Mouse (Mus musculus): Measurements from ENCODE around the gene Lhx1.

The Lhx1 gene

DNA sequence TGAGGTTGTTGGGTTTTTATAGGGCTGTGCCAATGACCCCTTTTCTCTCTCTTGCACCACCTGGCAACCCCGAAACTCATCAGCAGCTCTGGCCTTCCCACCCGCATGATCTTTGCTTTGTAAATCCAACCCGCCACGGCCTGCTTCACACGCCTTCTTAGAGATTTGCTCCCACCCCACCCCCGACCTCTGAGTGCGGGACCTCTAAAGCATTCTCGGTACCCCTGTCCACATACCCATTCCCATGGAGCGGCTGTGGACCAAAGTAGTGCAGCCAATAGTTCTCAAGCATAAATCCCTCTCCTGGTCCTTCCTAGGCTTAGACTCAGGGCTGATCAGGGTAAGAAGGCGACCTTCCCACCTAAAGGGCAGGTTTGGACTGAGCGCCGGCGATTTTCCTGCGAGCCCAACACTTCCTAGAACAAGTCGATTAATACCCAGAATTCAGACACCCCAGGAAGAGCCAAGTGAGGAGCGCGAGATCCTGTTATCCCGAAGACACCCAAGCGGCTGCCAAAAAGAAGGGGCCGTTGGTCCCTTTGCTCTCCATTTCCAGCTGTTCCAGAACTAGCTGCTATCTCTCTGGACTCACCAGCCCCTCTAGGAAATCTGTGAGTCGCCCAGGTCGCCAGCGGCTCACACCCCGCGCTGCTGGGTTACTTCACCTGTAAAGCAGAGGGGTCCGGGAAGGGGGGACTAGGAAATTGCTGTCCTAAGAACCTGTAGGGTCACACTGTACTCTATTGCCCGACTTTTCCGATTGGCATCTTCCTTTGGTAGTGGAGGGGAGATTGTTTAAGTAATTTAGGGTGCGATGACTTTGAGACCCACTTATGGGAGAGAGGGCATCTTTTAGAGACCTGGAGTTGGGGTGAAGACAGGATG lies 1.9 kb upstream of the Lhx1 start:
- in situ Hi-C loops (cut with MboI, MseI): loop anchor here (5.0 to 10.0 kb wide), 2 partner anchors 402 to 1310 kb away; partner anchors contain the start of genes Acaca (in 1 of the 2) and Tada2a (in 1 of the 2)

DNA sequence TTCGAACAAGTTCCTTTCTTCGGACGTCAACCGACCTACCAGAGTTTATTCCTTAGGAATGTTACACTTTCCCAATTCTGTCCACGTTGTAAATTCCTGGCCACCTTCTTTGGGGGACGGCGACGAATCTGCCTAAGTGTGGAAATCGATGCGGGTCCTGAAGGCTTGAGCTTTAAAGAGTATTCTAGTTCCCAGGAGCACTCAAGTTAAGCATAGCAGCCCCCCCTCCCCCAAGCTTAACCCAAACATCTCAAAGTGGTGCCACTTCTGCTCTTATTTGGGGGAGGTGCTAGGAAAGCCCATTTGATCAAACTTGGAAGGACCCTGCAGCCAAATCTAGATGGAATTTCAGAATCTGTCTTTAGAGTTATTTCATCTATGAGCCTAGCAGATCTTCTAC lies 1.1 kb upstream of the Lhx1 start:
- in situ Hi-C loops (cut with MboI, MseI): loop anchor here (5.0 to 10.0 kb wide), 2 partner anchors 402 to 1311 kb away; partner anchors contain the start of genes Acaca (in 1 of the 2) and Tada2a (in 1 of the 2)

DNA sequence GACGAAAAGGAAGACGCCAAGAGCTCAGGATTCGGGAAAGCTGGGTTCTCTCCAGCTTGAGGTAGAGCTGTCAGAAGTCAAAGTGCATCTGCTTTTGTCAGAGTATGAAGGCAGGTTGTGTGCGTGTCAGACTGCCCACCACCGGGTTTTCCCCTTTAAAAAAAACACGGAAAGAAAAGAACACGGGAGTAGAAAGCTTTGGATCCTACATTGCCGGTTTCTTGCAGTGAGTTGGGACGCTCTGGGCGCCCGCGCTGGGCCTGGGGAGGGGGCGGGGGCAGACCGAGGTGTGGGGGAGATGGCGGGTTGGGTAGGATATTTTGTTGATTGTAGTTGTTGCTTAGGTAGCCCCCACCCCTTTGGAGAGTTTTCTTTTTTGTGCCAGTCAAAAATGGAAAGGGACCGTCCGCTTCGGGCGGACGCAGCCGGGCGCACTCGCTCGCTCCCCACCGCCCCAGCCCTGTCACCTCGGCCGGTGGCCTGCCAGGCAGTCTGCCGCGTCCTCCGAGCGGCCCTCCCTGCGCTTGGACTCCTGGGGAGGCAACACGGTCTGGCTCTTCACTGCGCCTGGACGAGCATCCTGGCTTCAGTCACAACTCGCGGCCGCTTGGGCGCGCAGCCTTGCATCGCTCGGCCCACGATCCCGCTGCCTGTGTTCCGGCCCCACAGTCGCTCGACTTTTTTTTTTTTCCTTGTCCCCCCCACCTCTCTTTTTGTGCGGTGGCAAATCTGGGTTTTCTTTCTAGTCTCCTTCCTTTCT lies 644 bp downstream of the Lhx1 start:
- in situ Hi-C loops (cut with MboI, MseI): loop anchor here (5.0 to 10.0 kb wide), 2 partner anchors 400 to 1313 kb away; partner anchors contain the start of genes Acaca (in 1 of the 2) and Tada2a (in 1 of the 2)

DNA sequence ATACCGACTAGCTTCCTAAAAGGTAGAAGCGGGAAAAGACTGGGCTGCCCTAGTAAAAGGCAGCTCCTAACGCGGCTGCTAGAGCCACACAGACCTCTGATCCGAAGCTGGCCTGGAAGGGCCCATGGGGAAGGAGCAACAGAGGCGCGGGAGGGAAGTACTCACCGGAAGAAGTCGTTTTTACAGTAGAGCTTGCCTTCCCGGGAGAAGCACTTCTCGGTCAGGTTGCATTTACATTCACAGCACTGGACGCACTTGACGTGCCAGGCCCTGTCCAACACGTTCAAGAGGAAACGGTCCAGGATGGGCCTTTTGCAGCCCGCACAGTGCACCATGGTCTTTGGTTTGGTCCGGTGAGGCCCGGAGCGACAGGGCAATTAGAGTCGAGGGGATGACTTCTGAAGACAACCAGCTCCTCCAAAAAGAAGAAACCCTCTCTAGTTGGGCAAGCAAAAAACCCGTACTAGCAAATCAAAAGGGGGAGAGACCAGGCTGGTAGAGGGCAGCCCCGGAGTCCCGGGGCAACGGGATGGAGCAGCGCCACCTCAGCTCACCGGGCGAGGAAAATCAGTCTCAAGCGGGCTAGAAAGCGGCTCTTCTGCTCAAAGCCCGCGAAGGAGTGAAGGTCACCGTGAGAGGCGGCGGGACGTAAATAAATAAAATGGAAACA lies 1.4 kb downstream of the Lhx1 start:
- in situ Hi-C loops (cut with MboI, MseI): loop anchor here in 1 of 2 experiments (10.0 kb wide), 1 partner anchor 399 kb away; the partner anchor contains the start of genes Acaca and Tada2a

DNA sequence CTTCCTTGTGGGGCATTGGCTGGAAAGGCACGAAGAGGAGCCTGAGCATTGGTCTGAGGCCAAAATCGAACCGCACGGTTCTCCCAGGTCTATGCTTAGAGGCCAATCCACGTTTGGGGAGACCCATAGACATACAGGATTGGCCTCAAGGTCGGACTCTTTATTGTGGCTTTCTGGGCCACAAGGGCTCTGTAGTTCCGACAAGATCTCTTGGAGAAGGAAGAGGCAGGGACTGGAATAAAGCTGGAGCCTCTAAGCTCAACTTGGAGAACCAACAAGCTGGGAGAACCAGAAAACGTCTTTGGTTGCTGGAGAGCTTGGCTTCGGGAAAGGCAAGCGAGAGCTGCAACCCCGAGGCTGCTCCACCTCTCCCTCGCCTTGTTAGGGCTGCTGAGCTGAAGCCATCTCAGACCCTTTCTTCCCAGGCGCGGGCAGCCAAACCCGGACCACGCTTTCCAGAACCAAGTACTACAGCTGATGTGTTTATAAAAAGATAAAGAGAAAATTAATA lies 2.0 kb downstream of the Lhx1 start:
- in situ Hi-C loops (cut with MboI, MseI): loop anchor here in 1 of 2 experiments (10.0 kb wide), 1 partner anchor 399 kb away; the partner anchor contains the start of genes Acaca and Tada2a

DNA sequence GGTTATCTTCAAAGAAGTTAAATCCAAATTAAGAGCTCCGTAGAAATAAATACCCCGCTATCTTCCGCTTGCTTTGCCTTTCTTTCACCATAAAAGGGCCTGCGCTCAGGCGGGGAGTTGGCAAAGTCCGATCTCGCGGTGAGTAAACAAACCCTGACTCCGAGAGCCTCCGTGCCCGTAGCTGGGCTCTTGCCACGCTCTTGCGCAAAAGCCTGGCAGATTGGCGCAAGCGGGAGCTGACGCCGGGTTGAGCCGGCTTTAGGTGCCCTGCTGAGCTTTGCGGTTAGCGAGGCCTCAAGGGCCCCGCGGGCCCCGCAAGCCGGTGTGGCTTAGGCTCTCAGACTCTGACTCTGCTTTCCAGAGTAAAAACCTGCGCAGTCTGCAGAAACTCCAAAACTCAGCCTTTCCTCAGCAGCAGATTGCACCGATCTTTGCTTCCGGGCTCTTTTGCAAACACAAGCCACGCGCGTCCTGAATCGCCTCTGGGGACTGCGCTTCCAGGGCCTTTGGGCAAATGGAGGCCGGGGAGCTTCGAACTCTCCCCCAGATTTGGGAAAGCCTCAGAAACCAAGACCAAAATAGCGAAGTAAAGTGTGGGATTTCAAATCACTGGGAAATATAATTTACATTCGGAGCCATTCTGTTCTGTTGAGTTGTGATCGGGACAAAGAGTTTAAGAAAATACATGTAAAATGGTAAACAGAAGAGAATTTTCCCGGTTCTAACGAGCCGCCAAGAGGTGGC lies 2.6 kb downstream of the Lhx1 start:
- in situ Hi-C loops (cut with MboI, MseI): loop anchor here in 1 of 2 experiments (10.0 kb wide), 1 partner anchor 398 kb away; the partner anchor contains the start of genes Acaca and Tada2a

DNA sequence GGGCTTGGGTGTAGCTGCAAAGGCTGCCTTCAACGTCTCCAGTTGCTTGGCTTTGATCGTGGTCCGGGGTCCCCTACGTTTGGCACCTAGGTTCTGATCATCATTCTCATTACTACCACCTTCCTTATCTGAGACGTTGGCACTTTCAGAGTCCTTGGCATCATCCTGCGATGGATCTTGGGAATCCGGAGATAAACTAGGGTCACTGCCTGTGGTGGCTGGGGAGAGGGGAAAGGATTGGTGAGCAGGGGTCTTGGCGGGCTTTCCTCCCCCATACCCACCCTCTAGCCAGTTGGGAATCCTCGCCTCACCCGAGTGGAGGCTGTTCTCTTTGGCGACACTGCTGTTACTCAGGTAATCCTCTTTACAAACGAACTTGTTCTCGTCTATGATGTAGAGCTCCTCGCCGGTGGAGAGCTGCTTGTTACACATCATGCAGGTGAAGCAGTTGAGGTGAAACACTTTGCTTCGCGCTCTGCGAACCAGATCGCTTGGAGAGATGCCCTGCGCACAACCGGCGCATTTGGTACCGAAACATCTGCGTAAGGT lies 3.5 kb downstream of the Lhx1 start:
- in situ Hi-C loops (cut with MboI, MseI): loop anchor here in 1 of 2 experiments (10.0 kb wide), 1 partner anchor 397 kb away; the partner anchor contains the start of genes Acaca and Tada2a

DNA sequence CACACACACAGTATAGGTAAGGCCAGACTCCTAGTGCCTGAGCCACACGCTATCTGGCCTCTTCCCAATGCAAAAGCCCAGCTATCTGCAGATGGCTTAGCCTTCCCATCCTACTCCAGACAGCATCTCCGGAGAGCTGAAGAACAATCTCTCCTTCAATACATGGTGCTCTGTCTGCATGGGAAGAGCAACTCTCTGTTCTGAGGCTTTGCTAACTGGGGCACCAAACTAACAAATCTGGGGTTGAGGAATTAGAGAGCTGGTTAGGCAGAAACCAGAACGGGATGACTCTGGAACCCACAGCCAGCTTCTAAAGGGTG lies 4.3 kb downstream of the Lhx1 start:
- in situ Hi-C loops (cut with MboI, MseI): loop anchor here in 1 of 2 experiments (10.0 kb wide), 1 partner anchor 396 kb away; the partner anchor contains the start of genes Acaca and Tada2a

DNA sequence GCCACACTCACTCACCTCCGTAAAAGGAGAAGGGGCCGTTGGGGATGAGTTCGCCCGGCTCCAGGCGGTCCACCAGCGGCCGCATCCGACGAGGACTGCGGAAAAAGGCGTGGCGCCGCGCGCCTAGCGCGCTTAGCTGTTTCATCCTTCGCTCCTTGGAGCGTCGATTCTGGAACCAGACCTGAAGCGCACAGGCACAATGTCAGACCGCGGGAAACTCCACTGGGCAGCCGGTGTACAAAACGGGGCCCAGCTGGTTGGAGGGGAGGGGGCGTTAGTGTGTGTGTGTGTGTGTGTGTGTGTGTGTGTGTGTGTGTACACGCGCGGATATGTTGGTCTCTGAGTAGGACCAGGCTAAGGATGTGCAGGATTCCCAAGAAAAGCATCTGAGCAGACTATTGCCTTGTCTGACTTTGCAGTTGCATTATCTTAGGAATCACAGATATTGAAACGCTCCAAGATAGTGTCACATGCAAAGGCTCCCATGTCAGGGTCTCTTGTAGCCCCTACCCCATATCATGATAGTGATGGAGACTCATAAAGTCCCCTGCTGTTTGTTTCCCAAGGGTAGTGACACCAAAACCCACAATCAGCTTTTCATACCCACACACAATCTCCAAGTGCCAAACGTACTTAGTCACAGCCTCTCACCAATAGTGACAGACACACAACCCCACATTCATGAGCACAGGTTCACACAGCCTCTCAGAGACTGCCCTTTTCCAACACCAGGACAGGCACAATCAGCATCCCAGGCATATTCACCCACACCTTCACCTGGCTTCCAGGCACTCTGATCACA lies 4.9 kb downstream of the Lhx1 start:
- in situ Hi-C loops (cut with MboI, MseI): loop anchor here in 1 of 2 experiments (10.0 kb wide), 1 partner anchor 396 kb away; the partner anchor contains the start of genes Acaca and Tada2a

DNA sequence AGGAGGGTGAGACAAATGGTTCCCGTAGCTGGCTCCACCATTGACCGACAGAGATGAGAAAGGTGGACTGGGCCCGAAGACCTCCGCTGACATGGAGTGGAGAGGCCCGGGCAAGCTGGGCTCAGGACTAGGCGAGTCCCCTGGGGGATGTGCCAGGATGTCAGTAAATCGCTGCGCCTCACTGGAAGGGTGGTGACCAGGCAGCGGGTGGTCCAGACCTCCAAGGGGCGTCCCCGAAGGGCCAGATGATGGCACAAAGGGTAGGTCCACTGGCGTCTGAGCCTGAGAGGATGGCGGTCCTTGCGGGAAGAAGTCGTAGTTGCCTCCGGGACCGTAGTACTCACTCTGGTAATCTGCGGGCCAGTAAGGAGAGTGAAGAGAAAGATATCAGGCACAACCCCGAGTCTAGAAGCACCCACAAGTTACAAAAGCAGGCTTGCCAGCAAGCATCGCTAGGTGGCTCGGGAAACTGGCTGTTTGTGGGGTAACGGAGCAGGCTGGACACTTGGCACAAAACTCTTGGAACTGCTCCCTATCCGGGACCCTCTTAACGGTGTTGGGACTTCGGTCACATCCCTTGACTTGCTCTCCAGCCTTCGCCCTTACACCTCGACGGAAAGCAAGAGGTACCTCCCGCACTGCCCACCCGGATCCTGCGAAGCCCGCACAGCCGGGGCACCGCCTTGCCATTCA lies 5.6 kb downstream of the Lhx1 start:
- in situ Hi-C loops (cut with MboI, MseI): loop anchor here in 1 of 2 experiments (10.0 kb wide), 2 partner anchors 295 to 395 kb away; partner anchors contain the start of genes Acaca, Mrm1 and Tada2a

DNA sequence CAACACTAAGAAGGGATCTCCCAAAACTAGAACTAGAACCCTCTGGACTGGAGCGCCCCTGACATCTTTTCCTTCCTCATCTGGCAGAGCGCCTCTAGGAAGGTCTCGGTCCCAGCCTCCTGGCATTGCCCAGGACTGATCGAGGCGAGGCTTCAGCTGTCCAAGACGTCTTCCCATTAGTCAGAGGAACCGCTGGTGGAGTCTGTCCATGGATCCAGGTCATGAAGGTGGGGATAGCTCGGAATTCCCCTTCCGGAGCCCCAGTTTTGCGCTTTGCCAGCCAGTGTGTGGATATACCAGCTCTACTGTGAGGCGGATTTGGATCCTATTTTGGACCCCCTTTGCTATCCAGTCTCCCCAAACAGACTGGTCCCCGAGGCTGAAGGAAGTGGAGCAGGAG lies 6.3 kb downstream of the Lhx1 start:
- in situ Hi-C loops (cut with MboI, MseI): loop anchor here in 1 of 2 experiments (10.0 kb wide), 1 partner anchor 296 kb away; the partner anchor contains the start of gene Mrm1

DNA sequence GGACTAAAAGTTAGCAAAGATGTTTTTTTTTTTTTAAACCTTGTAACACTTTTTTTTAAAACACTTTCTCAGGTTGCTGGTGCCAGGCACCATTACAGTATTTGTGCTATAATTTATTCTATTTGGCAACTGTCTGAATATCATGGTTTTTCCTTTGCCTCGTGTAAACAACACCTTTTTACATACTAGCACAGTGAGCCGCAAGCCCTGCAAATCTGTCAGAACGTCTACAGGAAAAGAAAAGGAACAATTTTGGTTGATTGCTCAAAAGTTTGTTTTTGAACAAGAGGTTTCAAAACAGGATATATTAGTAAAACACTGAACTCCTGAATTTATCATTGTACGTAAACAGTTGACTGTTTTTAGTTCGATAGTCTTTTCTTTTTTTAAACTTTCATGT lies 7.1 kb downstream of the Lhx1 start:
- in situ Hi-C loops (cut with MboI, MseI): loop anchor here in 1 of 2 experiments (10.0 kb wide), 1 partner anchor 297 kb away; the partner anchor contains the start of gene Mrm1

DNA sequence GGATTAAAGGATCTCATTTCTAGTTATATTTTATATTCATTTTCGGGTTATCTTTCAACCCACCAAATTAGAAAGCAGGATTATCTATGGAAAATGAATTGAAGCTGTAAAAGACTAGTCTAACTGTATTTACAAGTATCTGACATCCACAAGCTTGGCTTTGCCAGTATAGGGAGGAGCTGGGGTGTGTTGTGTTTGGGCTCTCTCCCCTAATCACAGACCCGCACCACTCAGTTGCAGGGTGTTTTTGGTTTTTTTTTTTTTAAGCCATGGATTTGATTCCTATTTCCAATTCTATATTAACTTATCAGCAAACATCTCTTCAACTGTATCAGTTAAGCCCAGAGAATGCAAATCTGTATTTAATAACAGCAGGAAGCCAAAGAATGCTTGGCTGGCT lies 7.9 kb downstream of the Lhx1 start:
- in situ Hi-C loops (cut with MboI, MseI): loop anchor here in 1 of 2 experiments (10.0 kb wide), 1 partner anchor 297 kb away; the partner anchor contains the start of gene Mrm1

DNA sequence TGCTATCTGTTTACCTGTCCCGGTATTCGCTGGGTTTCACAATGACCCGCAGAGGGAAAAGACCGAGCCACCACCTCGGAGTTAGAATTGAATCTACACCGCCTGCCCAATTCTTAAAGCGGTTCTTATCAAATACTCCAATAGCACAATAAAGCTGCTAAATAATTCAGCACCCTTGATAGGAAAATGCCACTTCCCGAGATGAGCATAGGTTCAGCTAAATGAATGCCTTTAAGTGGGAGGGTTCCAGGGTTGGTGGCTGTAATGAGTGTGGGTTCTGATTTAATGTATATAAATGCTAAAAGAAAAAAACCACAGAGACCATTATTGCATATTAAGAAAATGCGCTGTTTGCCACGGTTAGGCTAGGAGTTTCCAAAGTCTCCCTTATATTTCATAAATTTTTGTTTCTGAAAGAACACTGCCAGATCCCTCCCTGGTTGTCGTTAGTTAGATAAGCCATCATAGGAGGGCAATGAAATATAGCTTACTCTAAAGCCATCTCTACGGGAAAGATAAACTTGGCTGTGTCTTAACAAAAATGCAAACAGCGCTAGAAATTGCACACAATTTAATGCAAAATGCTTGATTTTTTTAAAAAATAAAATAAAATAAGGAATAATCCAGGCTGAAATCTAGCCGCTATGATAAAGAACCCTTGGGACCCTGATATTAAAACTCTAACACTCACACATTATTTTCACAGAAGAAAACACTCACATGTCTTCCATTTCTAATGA lies 8.7 kb downstream of the Lhx1 start:
- in situ Hi-C loops (cut with MboI, MseI): loop anchor here in 1 of 2 experiments (10.0 kb wide), 1 partner anchor 298 kb away; the partner anchor contains the start of gene Mrm1

DNA sequence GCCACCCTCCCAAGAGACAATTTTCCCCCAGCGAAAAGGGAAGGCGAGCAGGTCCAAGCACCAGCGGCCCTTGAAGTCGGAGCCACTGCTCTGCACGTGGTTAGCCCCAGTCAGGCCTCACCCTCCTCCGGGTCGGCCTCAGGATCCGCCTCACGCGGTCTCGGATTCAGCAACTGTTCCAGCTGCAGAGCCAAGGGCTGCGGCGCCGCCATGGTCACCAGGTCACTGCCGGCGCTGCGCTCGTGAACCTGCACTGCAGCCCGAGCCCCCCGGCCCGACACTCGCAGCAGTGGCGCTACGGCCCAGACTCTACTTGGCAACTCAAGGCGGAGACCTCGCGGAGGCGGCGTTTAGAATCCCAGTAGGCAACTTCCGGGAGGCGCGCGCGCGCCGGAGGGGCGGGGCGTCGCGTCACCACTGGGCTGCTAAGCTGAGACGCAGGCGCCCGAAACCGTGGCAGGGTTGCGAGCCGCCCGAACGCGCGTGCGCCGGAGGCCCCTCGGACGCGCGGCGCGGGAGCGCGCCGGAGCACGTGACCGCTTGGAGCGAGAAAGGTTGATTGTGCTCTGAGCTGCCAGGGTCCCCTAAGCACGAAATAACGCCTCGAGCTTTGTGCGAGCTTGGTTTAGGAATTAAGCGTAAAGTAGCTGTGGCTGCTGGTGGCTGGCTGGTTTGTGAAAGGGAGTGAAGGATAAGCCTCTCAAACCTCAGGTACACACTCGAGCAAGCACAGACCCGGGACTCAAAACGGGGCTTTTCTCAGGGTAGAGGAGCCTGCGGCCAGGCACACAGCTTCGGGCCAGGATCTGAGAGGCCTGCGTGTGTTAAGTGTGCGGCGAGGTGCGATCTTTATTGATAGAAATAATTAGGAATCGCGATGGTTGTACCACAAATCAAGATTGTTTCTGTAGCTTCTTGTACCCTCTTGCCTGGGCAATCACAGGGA lies 11.9 kb downstream of the Lhx1 start, which contains the start of gene Aatf:
Aatf (minus strand) TSS at position 352 of the 946 bp plus-strand sequence.
- in situ Hi-C loops (cut with MboI, MseI): loop anchor here in 1 of 2 experiments (10.0 kb wide), 1 partner anchor 301 kb away; the partner anchor contains the start of gene Mrm1

DNA sequence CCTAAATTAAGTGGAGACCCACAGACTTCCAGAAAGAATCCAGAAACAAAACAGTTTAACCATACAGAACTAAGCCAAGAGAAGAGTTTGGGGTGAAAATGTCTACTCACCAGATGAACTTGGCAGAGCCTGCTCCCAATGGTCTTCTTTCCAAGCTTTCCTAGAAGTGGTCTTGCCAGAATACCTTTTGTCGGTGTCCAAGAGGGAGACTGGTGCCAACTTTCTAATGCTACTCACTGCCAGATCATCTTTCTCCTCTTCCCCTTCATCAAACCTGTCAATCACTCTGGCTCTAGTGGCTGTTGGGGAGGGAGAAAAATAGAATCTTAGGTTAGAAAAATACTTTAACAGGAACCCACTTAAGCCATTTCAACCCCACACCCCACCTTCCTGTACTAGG lies 13.3 kb downstream of the Lhx1 start:
- in situ Hi-C loops (cut with MboI, MseI): loop anchor here in 1 of 2 experiments (10.0 kb wide), 1 partner anchor 303 kb away; the partner anchor contains the start of gene Mrm1

Data from T-helper 17 cell (primary cell).